Mouse (Mus musculus) heart, adult 11 months (tissue): Measurements from ENCODE around the gene Ube2l6.
"Not testable (repeated sequence)": the region's sequence is repeated elsewhere in the genome, so short reads cannot be mapped to it uniquely, and the experiment has no call there.

Source experiments
- DNase-seq: peaks from one replicate; pipeline ENCODE4 v3.0.0; 2022

Gene Ube2l6

DNA sequence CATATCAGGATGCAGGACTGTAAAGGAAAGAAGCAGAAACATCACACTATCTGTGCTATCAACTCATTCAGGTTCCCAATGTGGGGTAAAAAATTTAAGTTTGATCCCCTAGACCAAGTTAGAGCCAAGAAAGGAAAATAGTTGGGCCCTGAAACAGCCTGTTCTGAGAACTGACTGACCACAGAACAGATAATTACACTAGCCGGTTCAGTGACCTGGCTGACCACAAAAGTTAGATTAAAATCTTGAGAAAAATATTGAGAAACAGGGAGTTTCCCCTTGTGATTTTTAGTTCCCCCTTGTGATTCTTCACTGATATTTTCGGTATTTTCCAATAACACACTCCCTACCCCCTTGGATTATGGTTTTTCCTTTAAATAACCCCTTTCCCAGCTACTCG lies 4.8 kb upstream of the Ube2l6 start:
- no peak for DNase-seq

DNA sequence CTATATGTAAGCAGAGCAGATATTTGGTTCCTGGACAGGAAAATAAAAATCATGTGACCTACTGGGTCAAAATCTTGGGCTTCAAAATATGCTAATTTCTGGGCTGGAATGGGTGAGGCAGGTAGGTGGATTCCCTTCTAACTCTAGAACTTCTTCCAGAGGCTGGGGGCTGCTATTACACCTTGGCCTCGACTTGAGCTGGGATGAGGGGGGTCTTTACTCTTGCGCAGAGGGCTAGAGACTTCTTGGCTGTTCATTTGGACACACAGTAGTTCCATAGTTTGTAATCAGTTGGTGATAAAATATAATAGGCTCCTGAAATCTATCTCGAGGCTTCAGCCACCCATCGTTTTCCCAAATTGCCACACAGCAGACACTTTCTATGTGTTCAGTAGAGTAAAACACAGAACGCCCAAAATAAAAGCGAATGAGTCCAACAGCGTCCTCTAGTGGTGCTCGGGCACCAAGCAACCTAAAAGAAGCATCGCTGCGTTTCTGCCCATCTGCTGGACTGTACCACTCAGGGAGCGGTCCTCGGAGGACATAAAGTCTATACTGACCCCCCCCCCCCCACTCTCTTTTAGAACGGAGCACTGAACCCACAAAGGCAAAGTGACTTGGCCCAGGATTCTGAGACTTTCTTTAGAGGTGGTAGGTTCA lies 665 bp upstream of the Ube2l6 start:
- peak; percentile 96 for DNase-seq

DNA sequence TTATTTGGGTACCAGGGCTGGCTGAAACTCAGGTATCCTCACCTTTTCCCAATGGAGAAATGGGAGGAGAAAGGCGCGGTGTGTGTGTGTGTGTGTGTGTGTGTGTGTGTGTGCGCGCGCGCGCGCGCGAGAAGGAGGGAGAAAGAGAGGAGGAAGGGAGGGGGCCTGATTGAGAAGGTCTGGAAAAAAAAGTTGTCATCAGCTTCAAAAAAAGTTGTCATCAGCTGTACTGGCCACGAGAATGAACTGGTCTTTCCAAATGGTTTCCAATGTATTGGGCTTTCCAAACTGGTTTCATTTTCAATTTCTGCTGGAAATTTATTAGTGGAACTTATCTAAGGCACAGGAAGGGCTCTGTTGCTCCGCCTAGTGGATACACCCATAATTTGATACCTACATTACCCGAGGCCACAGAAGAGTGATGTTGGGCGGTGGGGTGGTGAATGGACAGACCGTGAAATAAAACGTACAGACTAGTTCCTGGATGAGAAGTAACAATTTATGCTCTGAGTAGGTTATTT lies 473 bp downstream of the Ube2l6 start:
- DNase-seq = peak; percentile 97

DNA sequence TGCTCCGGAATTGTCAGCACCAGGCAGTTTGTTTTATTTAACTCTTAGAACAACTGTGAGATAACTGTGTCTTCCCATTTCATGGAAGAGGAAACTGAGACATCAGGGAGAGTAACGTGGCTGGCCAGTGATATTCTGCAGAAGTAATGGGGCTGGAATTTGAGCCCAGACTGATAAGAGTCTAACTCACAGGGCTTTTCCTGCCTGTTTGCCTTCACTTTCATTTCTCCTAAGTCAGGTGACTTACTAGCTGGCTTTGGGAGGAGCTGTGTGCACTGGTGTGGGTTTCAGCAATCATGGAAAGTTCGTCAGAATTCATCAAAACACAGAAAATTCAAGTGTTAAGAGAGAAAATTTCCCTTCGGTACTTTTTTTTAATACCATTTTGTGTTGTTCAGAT lies 1.7 kb downstream of the Ube2l6 start:
- DNase-seq = no peak

DNA sequence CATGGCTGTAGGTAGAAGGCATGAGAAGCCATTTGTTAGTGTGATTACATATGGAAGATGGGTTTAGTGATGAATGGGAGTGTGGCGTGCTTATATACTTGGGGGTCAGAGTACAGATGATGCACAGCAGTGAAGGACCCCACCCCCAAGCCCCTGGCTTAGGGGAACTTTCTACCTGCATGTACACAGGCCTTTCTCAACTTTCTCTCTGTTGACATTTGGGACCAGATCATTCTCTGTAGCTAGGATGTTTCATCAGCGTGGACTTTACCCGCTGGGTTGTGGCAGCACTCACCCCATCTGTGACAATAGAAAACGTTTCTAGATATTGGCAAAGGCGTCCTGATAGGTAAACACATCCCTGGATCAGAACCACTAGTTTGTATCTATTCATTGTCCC lies 2.6 kb downstream of the Ube2l6 start:
- not testable (repeated sequence) for DNase-seq

DNA sequence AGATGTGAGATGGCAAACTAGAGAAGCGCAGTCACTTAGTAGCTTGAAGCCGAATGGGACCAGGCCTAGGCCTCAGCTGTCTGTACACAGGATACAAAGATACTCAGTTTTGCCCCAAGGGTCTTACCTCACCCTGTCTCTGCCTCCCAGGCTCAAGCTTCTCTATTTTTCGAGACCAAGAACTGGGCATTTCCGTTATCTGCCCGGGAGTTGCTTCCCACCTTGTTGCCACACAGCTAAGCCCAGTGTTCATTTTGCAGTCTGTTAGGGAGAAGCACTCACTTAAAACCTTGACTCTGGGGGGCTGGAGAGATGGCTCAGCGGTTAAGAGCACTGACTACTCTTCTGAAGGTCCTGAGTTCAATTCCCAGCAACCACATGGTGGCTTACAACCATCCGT lies 5.3 kb downstream of the Ube2l6 start:
- no peak for DNase-seq

DNA sequence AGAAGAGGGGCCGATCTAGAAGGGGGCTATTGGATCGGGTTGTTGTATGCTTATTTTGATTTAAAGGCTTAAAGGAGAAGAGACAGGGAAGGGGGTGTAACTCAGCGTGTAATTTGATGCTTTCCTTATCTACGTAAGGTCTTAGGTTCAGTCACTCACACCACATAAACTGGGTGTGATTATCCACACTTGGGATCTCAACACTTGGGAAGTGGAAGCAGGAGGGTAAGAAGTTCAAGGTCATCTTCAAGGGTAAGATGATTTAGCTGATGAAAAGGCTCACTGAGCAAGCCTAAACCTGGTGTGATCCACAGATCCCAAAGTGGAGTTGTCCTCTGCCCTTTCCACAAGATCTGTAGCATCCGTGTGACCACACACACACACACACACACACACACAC lies 7.9 kb downstream of the Ube2l6 start:
- no peak for DNase-seq

DNA sequence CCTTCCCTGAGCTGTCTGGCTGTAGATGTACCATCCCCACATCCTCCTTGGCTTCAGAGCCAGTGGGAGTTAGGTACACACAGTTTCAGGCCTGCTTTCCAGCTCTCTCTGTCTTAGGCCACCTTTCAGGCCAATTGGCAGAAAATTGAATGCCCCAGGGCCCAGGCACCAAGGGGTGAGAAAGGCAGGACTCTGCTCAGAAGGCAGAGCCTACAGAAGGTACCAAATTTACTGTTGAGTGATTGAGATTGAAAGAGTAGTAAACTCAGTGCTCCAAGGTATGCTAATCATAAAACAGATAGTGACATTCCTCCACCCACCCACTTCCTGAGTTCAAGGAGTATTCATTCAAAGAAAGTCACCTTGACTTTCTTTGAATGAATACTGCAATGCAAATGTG lies 10.7 kb downstream of the Ube2l6 start:
- DNase-seq = no peak

DNA sequence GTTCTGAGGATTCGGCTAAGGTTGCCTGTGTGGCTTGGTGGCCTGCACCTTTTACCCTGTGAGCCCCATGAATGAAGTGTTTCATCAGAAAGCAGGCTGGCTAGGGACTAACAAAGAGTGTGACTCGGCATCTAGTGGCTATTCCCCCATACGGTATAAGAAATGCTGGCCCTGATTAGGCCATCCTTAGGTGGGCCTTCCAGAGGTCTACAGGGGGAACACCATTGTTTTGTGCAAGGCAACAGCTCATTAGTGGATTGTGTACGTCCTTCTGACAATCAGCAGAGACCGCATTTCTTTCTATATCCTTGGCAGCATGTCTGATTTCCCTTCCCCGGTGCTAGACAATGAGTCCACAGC lies 11.9 kb downstream of the Ube2l6 start:
- DNase-seq = no peak

DNA sequence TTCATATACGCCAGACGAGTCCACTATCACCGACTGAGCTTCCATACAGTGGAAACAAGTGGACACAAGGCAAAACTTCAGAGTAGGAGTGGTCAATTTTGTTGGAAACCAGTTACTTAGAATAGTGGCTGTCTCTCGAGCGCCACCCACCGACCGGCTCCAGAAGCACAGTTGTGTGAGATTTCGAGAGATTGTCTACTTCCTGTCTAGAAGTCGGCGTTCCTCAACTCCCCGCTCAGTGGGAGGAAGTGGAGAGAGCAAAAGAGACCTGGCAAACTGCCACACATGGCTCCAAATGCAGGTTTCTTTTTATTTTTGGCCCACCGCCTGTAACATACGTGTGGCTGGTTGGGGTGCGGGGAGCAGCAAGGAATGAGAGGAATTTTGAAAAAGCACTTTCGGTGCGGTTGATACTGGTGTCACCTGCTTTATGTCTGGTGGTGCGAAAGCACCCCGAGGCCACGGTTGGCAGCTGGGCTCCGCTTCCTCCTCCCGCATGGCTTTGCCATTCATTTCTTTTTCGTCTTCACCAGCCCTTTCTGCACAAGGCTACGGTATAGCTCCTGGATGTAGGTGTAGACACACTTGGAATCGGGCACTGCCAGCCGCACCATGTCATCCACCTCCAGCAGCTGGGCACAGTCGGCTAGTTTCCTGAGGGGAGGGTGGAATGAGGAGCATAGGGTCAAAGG lies 12.4 kb downstream of the Ube2l6 start:
- peak; percentile 98 for DNase-seq

DNA sequence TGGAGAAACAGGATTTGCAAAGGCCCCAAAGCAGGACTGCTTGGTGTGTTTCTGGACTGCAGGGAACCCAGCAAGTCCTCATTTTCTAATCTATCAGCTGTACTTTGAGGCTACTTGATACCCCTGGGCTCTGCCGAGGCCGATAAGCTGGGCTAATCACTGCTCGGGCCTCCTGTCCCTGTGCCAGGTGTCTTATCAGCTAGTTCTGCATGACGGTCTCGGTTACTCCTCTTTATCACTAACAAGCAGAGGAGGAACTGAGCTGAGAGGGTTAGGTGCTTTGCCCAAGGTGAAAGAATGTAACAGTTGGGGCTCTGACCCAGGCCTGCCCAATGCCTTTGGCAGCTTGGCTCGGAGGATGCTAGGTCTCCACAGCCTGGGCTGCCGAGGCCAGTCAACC lies 13.3 kb downstream of the Ube2l6 start:
- peak; percentile 93 for DNase-seq

DNA sequence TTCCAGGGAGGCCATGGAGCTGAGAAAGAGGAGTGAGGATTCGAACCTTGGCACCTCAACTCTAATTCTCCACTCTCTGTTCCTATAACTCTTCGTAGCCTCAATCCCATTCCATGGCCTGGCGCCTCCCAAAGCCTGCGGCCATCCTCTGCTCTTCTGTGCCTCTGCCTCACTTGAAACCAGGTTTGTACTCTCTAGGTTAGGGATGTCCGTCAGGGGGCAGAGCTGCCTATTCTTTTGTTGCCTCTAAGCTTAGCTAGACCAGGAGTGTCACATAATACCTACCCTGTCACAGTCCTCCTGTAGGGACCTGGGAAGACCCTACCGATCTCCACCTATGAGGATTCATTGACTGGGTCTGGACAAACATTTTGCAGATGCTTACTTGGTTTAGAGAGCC lies 14.0 kb downstream of the Ube2l6 start:
- no peak for DNase-seq

DNA sequence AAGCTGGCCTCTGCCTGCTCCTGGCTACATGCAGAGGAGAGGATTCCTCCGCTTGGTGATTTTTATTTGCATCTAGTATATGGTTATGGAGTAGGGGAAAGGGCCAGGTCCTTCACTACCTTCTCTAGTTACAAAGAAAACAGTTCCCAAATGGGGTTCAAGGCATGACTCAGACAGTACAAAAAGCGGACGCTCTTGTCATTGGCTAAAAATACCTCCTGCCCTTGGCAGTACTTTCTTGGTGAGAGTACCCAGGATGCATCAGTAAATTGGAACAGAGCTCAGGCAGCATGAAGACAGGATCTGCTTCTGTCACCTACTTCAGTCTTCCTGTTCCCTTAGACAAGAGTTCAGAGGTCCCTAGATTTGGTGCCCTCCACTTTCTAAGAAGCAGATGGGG lies 21.2 kb downstream of the Ube2l6 start:
- DNase-seq = no peak

DNA sequence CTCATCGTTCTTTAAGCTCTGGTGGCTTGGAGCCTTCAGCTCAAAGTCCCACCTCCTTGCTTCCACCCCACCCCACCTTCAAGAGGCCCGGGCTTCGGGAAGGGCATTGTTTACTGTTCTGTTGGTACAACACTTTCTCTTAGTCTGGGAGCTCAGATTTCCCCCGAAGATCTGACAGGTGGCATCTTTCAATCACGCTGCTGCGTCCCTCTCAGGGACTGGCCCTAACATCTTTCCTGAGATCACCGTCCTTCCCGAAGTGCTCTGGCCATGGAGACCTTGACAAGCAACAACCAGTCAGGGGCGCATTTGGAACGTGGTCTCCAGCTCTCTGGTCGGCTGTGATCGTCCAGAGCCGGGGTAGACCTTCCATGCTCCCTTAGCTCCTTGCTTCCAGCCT lies 23.9 kb downstream of the Ube2l6 start, which contains the start of gene Smtnl1:
Gene Smtnl1 (minus strand): TSS at position 101 of the 400 bp plus-strand sequence.
- no peak for DNase-seq

DNA sequence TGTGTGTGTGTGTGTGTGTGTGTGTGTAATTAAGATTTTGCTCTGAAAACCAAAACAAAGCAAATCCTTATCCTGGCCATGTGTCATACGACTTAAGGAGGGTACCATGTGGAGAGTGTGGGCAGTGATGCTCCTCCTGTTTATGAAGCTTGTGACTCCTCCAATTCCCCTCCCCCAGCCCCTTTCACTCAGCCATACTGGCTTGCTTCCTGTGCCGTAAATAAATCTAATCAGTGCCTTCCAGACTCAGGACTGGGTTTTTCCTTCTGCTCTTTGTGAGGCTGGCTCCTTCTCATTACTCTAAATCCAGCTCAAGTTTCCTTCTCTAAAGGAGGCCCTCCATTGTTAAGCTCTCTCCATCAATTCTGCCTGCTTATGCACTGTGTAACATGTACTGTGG lies 24.6 kb downstream of the Ube2l6 start:
- DNase-seq = no peak

DNA sequence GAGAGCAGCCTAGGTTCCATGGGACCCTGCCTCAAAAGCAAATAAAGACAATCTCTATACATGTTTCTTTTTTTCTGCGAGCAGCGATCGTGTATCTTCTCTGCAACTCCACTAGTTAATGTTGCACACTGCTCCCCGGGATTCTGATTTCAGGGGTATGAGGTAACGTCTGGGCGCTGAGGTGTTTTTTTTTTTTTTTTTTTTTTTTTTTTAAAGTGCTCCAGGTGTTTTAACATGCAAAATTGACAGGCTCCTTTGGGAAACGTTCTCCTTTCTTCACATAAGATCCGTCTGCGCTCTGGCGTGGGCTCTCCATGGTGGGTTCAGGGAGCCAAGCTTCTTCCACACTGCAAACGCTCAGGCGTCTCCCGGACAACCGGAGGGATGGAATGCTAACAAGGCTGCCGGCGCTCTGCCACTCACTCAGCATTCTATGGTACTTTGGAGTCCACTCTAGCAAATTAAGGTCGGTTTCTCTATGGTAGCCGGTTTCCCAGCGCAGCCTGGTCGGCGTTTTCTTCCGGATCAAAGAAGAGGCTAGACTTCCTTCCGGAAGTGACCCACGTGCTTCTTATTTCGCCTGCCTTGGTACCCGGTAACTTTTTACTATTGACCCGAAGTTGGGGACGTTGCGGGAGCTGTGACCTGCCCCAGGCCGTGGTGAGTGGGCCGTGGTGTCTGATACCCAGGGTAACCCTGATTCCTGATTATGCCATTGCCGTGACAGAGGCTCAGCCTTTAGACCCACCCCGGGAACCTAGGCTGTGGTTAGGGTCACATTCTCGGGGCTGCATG lies 28.1 kb downstream of the Ube2l6 start, which contains the start of gene Timm10:
Gene Timm10 (plus strand): TSS at position 510 of the 795 bp plus-strand sequence.
- peak; percentile 99 for DNase-seq

DNA sequence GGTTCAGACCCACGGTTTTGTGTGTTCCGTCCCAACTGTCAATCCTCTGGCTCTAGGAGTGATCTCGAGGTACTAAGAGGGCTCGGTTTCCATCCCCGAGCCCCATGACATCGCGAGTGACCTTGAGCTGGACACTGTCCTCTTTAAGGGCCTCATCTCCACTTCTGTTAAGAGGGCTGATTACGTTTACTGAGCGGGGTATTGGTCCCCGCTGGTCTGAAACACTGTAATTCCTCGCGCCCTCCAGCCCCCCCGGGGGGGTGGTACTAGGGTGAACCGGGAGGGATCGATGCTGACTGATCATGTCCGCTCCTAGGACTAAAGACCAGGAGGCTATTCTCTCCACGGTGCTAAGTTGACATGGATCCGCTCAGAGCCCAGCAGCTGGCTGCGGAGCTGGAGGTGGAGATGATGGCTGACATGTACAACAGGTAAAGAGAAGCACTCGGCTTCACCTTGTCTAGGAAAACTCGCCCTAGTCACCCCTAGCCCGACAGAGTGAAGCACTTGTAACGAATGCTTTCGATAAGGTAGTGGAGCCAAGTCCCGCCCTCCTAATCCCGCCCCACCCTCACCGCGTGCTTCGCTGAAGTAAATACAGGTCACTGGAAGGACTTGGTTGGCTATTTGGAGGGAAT lies 28.8 kb downstream of the Ube2l6 start:
- DNase-seq = peak; percentile 94

DNA sequence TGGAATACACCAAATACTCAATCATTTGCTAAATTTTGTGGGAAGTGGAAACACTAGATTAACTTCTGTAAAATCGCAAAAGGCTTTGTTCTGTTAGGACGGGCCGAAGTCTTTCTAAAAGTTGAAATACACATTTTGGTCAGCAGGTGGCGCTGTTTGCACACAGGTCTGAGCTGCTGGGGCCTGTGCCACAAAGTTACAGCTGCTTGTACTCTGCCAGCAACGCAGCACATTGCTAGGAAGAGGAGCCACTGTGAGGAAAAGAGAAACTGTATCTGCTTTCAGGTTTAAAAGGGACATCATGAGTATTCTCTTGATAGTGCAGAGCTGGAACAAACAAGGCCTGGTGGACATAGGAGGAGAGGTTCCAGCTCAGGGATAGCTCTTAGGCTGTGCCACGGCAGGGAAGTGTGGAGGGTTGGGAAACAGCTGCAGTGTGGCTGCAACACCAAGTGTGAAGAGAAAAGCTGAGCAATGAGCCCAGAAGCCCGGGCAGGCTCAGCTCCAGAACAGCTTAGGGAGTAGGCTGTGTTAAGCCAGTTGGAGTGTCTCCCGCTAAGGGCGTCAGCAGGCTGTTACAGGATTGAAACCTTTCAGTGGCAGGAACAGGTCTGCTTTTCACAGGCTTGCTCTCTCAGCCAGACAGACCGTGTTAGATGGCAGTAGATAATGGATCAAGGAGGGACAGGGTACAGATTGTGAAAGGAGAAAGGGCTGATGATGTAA lies 33.2 kb downstream of the Ube2l6 start:
- peak; percentile 99 for DNase-seq

DNA sequence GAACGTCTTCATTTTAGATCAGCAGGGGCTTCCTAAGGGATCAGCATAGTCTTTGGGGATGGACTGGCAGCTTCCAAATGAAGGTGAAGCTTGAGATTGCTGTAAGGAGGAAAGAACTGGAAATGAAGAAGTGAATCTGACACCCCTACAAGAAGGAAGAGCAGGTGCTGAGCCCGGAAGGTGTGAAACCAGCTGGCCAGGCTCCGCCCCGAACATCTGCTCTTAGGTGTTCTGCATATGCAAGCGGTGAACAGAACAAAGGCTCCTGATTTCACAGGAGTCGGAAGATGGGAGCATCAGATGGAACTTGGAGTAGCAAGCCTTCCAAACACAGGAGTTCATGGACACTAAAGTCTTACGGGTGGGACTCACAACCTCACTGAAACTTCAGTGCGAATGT lies 38.5 kb downstream of the Ube2l6 start:
- DNase-seq = no peak

DNA sequence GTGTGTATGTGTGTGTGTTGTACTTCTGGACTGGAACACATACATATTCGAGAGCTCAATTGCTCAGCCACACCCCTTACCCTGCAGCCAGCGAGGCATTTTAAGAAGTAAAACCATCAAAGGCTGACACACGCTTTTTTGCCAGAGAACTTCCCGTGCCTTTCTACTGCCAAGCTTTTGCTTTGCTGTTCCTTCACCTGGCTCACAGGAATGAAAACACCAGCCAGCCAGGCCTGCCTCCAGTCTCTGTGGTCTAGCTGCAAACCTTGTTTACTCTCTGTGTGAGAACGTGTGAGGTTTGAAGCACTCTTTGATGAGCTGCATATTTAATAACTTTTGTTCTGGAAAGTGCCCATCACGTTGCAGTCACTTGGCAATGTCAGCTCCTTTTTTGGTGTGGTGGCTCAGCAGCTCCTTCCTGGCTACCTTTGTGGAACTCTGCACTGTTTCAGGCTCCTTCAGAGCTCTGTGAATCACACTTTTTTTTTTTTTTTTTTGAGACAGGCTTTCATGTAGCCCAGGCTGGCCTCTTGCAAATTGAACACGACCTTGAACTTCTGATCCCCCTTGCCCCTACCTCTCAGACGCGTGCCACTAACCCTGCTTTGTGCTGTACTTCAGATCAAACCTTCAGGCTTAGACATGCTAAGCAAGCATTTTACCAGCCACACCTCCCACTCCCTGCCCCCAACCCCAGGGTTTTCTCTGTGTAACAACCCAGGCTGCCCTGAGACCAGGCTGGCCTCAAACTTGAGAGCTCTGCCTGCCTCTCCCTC lies 39.4 kb downstream of the Ube2l6 start:
- no peak for DNase-seq

DNA sequence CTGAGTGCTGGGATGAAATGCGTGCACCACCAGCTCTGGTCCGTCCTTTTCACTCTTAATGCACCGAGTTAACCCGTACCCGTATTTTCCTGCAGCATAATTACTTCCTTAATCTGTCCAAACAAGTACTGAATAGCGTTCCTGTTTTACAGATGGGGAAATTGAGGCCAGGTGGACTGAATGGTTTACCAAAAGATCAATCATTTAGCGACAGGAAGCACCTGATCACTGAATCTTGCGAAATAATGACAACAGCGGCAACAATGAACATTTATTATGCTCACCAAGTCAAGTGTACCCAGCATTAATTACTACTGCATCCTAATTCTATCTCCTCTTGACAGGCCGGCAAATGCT lies 39.9 kb downstream of the Ube2l6 start, which contains the start of gene Slc43a1:
Gene Slc43a1 (plus strand): TSS at position 258 of the 357 bp plus-strand sequence.
- no peak for DNase-seq
